Mouse (Mus musculus): ENCODE results near the gene Ankfn1. TPM values are rescaled to one million over a fixed set of nuclear protein-coding genes. Genes with fewer than 3 reads are reported as not detected.
A peak's percentile ranks its signal among the peaks of the same experiment; 100 is the strongest.

The Ankfn1 gene
- polyA plus RNA-seq, 1 experiment from 2014 or later = 4.4 TPM

- Histone ChIP-seq H3K9me3 (ENCODE audit: control insufficient read depth, low read length) (peaks cover 3% of the 10 kb centered on the region; the same call in 1 of the 2 replicates), H3K9ac (ENCODE audit: low read length) (peak overlapping the region; percentile 42; the same call in 1 of the 2 replicates), H3K4me1 (replicated peaks; ENCODE audit: control insufficient read depth, insufficient read depth, low read length) (peaks cover 7% of the 10 kb centered on the region; the same call in 1 of the 2 replicates), H3K36me3 (ENCODE audit: control insufficient read depth, insufficient read depth, low read length) (no peaks in the 10 kb centered on the region), H3K27ac (ENCODE audit: low read depth, low read length) (peak overlapping the region; percentile 27; the same call in 1 of the 2 replicates), H3K4me3 (ENCODE audit: low read depth, low read length) (peak overlapping the region; percentile 9; the same call in 1 of the 2 replicates), H3K4me2 (ENCODE audit: low read depth, low read length, severe bottlenecking) (peak overlapping the region; percentile 47), H3K27me3 (ENCODE audit: control insufficient read depth, insufficient read depth, low read length) (no peaks in the 10 kb centered on the region)
- 3% methylated on average over 29 of the region's 29 CpGs for WGBS
- ATAC-seq (replicated peaks; ENCODE audit: low FRiP score) (peak; percentile 61), DNase-seq (ENCODE audit: low spot score) (peak; percentile 66)
Measured at GRCm38 (mm10) chr11:89544856-89545817, 232.3 kb downstream of the Ankfn1 start.

- Histone ChIP-seq H3K9ac (ENCODE audit: low read length) (no peak overlapping the region), H3K4me2 (ENCODE audit: low read depth, low read length, severe bottlenecking) (no peak overlapping the region), H3K27ac (ENCODE audit: low read depth, low read length) (no peak overlapping the region), H3K4me3 (ENCODE audit: low read depth, low read length) (no peak overlapping the region), H3K36me3 (ENCODE audit: control insufficient read depth, insufficient read depth, low read length) (no peaks in the 10 kb centered on the region), H3K9me3 (ENCODE audit: control insufficient read depth, low read length) (peaks cover 3% of the 10 kb centered on the region; the same call in 1 of the 2 replicates), H3K27me3 (ENCODE audit: control insufficient read depth, insufficient read depth, low read length) (no peaks in the 10 kb centered on the region), H3K4me1 (replicated peaks; ENCODE audit: control insufficient read depth, insufficient read depth, low read length) (0 out of 2 replicates have a peak, but pooled peaks cover 4% of the 10 kb centered on the region)
- WGBS = 68% methylated on average over 8 of the region's 8 CpGs
- ATAC-seq (replicated peaks; ENCODE audit: low FRiP score) (no peak; the same call in 1 of the 2 replicates), DNase-seq (ENCODE audit: low spot score) (peak; percentile 37)
Measured at GRCm38 (mm10) chr11:89538376-89538775, 239.1 kb downstream of the Ankfn1 start.

- DNase-seq (ENCODE audit: low spot score) (peak; percentile 4), ATAC-seq (replicated peaks; ENCODE audit: low FRiP score) (no peak)
- Histone ChIP-seq H3K4me1 (replicated peaks; ENCODE audit: control insufficient read depth, insufficient read depth, low read length) (no peaks in the 10 kb centered on the region), H3K9ac (ENCODE audit: low read length) (no peak overlapping the region), H3K27me3 (ENCODE audit: control insufficient read depth, insufficient read depth, low read length) (no peaks in the 10 kb centered on the region), H3K4me2 (ENCODE audit: low read depth, low read length, severe bottlenecking) (no peak overlapping the region), H3K9me3 (ENCODE audit: control insufficient read depth, low read length) (no peaks in the 10 kb centered on the region), H3K36me3 (ENCODE audit: control insufficient read depth, insufficient read depth, low read length) (no peaks in the 10 kb centered on the region), H3K4me3 (ENCODE audit: low read depth, low read length) (no peak overlapping the region), H3K27ac (ENCODE audit: low read depth, low read length) (no peak overlapping the region)
- 83% methylated on average over 4 of the region's 4 CpGs for WGBS
Measured at GRCm38 (mm10) chr11:89527800-89528430, 249.5 kb downstream of the Ankfn1 start.

GRCm38 (mm10) chr11:89515501-89515901 is 262.0 kb downstream of the Ankfn1 start:
- 61% methylated on average over 9 of the region's 9 CpGs for WGBS
- no peaks in the 10 kb centered on the region for H3K36me3 ChIP-seq (ENCODE audit: control insufficient read depth, insufficient read depth, low read length)
- H3K9me3 ChIP-seq (ENCODE audit: control insufficient read depth, low read length) = no peaks in the 10 kb centered on the region
- no peaks in the 10 kb centered on the region for H3K27me3 ChIP-seq (ENCODE audit: control insufficient read depth, insufficient read depth, low read length)
- H3K4me1 ChIP-seq (replicated peaks; ENCODE audit: control insufficient read depth, insufficient read depth, low read length) = no peaks in the 10 kb centered on the region
- no peak for ATAC-seq (replicated peaks; ENCODE audit: low FRiP score)
- no peak overlapping the region for H3K9ac ChIP-seq (ENCODE audit: low read length)
- H3K4me3 ChIP-seq (ENCODE audit: low read depth, low read length) = no peak overlapping the region
- H3K27ac ChIP-seq (ENCODE audit: low read depth, low read length) = no peak overlapping the region
- DNase-seq (ENCODE audit: low spot score) = no peak
- H3K4me2 ChIP-seq (ENCODE audit: low read depth, low read length, severe bottlenecking) = no peak overlapping the region

- Histone ChIP-seq H3K36me3 (ENCODE audit: control insufficient read depth, insufficient read depth, low read length) (no peaks in the 10 kb centered on the region), H3K9ac (ENCODE audit: low read length) (no peak overlapping the region), H3K27ac (ENCODE audit: low read depth, low read length) (peak overlapping the region; percentile 33; the same call in 1 of the 2 replicates), H3K27me3 (ENCODE audit: control insufficient read depth, insufficient read depth, low read length) (no peaks in the 10 kb centered on the region), H3K9me3 (ENCODE audit: control insufficient read depth, low read length) (no peaks in the 10 kb centered on the region), H3K4me3 (ENCODE audit: low read depth, low read length) (no peak overlapping the region), H3K4me1 (replicated peaks; ENCODE audit: control insufficient read depth, insufficient read depth, low read length) (peaks cover 9% of the 10 kb centered on the region), H3K4me2 (ENCODE audit: low read depth, low read length, severe bottlenecking) (peak overlapping the region; percentile 5; the same call in 1 of the 2 replicates)
- DNase-seq (ENCODE audit: low spot score) = peak; percentile 75
- WGBS = 3% methylated on average over 11 of the region's 11 CpGs
- peak; percentile 88 for ATAC-seq (replicated peaks; ENCODE audit: low FRiP score)
Measured at GRCm38 (mm10) chr11:89508675-89509324, 268.7 kb downstream of the Ankfn1 start.

- no peak overlapping the region for H3K27ac ChIP-seq (ENCODE audit: low read depth, low read length)
- DNase-seq (ENCODE audit: low spot score) = no peak
- no peak overlapping the region for H3K9ac ChIP-seq (ENCODE audit: low read length)
- H3K36me3 ChIP-seq (ENCODE audit: control insufficient read depth, insufficient read depth, low read length) = no peaks in the 10 kb centered on the region
- no peak overlapping the region for H3K4me2 ChIP-seq (ENCODE audit: low read depth, low read length, severe bottlenecking)
- no peak overlapping the region for H3K4me3 ChIP-seq (ENCODE audit: low read depth, low read length)
- WGBS = 62% methylated on average over 11 of the region's 11 CpGs
- ATAC-seq (replicated peaks; ENCODE audit: low FRiP score) = no peak
- peaks cover 9% of the 10 kb centered on the region for H3K4me1 ChIP-seq (replicated peaks; ENCODE audit: control insufficient read depth, insufficient read depth, low read length)
- no peaks in the 10 kb centered on the region for H3K9me3 ChIP-seq (ENCODE audit: control insufficient read depth, low read length)
- no peaks in the 10 kb centered on the region for H3K27me3 ChIP-seq (ENCODE audit: control insufficient read depth, insufficient read depth, low read length)
Measured at GRCm38 (mm10) chr11:89506595-89507245, 270.7 kb downstream of the Ankfn1 start.

- no peak for DNase-seq (ENCODE audit: low spot score)
- Histone ChIP-seq H3K27me3 (ENCODE audit: control insufficient read depth, insufficient read depth, low read length) (no peaks in the 10 kb centered on the region), H3K9me3 (ENCODE audit: control insufficient read depth, low read length) (no peaks in the 10 kb centered on the region), H3K36me3 (ENCODE audit: control insufficient read depth, insufficient read depth, low read length) (no peaks in the 10 kb centered on the region), H3K4me2 (ENCODE audit: low read depth, low read length, severe bottlenecking) (no peak overlapping the region), H3K4me3 (ENCODE audit: low read depth, low read length) (no peak overlapping the region), H3K9ac (ENCODE audit: low read length) (no peak overlapping the region), H3K4me1 (replicated peaks; ENCODE audit: control insufficient read depth, insufficient read depth, low read length) (peaks cover 9% of the 10 kb centered on the region), H3K27ac (ENCODE audit: low read depth, low read length) (no peak overlapping the region)
- no peak for ATAC-seq (replicated peaks; ENCODE audit: low FRiP score)
- WGBS = 83% methylated on average over 7 of the region's 7 CpGs
Measured at GRCm38 (mm10) chr11:89505046-89505445, 272.4 kb downstream of the Ankfn1 start.

GRCm38 (mm10) chr11:89501796-89502195 is 275.7 kb downstream of the Ankfn1 start:
- no peaks in the 10 kb centered on the region for H3K9me3 ChIP-seq (ENCODE audit: control insufficient read depth, low read length)
- WGBS = 18% methylated on average over 7 of the region's 7 CpGs
- H3K27me3 ChIP-seq (ENCODE audit: control insufficient read depth, insufficient read depth, low read length) = no peaks in the 10 kb centered on the region
- ATAC-seq (replicated peaks; ENCODE audit: low FRiP score) = no peak
- no peaks in the 10 kb centered on the region for H3K36me3 ChIP-seq (ENCODE audit: control insufficient read depth, insufficient read depth, low read length)
- H3K4me3 ChIP-seq (ENCODE audit: low read depth, low read length) = no peak overlapping the region
- H3K9ac ChIP-seq (ENCODE audit: low read length) = no peak overlapping the region
- H3K4me1 ChIP-seq (replicated peaks; ENCODE audit: control insufficient read depth, insufficient read depth, low read length) = no peaks in the 10 kb centered on the region; the same call in 1 of the 2 replicates
- no peak overlapping the region for H3K27ac ChIP-seq (ENCODE audit: low read depth, low read length)
- no peak overlapping the region for H3K4me2 ChIP-seq (ENCODE audit: low read depth, low read length, severe bottlenecking)
- no peak for DNase-seq (ENCODE audit: low spot score)
